Mouse (Mus musculus) c-Kit-positive CD71-positive TER-119-positive erythroid progenitor cells, embryonic 14.5 days (primary cell): ENCODE results near the gene Pramel7.
"Not testable (repeated sequence)": the region's sequence is repeated elsewhere in the genome, so short reads cannot be mapped to it uniquely, and the experiment has no call there.

Experiments used
- DNase-seq: peaks from one replicate; pipeline ENCODE4 v3.0.0-alpha.2; 2013; ENCODE audit warnings: low spot score

Gene Pramel7

GRCm38 (mm10) chr2:87496993-87497392, at the start of gene Pramel7:
TSS of gene Pramel7 (minus strand) at chr2:87497093.
- DNase-seq: not testable (repeated sequence)

DNA sequence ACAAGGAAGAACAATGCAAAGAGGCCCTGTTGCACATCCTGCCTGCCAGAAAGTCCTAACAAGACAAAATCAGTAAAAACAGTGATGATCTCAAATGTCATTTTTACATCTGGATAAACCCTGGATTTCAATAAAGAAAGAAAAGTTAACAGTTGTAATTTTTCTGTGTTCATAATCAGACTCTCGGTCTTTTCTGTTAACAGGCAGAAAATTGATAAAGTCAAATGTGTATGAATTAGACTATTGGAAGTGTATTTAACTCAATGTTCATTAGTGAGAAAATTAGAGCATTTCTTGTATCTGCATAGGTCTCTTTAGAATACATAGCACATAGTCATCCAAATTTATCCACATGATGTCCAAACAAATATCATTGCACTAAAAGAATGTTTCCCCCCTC, 48.5 kb upstream of the Pramel7 start, which contains the start of gene Olfr1128:
TSS of gene Olfr1128 (minus strand) at position 101 of the 400 bp plus-strand sequence.
- DNase-seq: no peak

DNA sequence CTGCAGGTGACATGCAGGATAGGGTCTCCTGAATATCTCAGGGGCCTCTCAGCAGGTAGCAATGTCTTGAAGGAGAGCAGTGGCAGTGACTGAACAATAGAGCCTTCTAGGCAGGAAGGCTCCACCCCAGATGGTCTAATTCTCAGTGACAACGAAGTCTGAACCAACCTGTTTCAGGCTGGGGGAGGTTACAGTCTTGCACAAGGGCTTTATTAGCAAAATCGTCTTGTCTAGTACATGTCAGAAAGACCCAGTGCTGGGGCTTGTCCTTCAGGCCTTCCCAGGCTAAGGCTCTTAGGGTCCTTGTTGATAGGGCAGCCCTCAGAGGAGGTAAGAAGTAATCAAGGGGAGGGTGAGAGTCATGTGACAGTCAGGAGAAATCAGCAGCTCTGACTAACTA, 37.9 kb upstream of the Pramel7 start:
- no peak for DNase-seq

DNA sequence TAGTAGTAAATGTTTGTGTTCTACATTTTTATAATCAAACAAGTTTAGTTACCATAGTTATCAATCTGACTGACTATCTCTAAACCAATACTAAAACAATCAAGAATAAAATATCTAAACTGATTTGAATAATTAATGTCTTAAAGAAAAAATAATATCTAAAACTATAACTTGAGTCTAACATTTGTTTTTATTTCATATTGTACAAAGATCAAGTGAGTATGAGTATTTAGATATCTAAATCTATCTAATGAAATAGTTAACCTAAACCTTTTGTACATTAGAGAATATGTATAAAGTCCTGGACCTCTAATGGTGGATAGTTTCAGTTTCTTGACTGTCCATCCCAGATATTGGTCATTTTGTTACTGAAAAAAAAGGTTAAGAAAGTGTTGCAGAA, 34.6 kb upstream of the Pramel7 start, which contains the start of gene Olfr153:
TSS of gene Olfr153 (plus strand) at position 301 of the 400 bp plus-strand sequence.
- no peak for DNase-seq

GRCm38 (mm10) chr2:87525899-87526616, 29.2 kb upstream of the Pramel7 start:
- DNase-seq: not testable (repeated sequence)

- DNase-seq: no peak
These were observed 23.8 kb upstream of the Pramel7 start for GRCm38 (mm10) chr2:87520651-87521050.

GRCm38 (mm10) chr2:87516581-87516980, 19.7 kb upstream of the Pramel7 start:
- no peak for DNase-seq

DNA sequence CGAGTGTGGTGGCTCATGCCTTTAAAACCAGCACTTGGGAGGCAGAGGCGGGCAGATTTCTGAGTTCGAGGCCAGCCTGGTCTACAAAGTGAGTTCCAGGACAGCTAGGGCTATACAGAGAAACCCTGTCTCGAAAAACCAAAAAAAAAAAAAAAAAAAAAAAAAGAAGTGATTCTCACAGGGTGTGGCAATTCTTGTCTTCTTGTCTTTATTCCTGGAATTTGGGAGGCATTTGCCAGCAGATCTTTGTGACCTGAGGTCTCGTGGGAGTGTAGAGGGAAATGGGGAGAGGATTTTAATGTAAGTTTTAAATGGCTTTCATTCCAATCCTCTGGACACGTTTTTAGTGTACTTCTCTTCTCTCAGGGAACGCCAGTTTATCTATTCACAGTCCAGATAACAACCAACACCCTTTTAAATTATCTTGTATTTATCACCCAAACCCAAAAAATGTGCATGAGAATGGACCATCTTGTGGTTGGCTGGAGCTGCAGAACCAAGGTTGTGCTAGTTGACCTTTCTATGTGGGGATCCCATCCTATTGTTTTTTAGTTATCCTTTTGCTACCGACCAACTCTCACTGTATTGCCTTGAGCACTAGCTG, 18.7 kb upstream of the Pramel7 start:
- DNase-seq: no peak

DNA sequence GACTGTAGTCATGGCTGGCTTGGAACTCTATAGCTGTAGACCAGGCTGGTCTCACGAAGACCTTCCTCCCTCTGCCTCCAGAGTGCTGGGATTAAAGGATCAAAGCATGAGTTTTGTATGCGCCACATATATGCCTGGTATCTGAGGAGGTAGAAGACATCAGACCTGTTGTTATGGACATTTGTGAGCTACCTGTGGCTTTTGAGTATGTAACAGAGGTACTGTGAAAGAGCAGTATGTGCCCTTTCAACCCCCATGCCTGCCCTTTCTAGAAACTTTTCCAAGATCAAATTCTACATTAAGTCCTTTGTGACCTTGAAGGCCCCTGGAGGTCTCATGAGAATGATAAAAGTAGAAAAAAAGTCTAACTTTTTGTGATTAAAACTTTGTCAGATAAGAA, 18.2 kb upstream of the Pramel7 start:
- no peak for DNase-seq

DNA sequence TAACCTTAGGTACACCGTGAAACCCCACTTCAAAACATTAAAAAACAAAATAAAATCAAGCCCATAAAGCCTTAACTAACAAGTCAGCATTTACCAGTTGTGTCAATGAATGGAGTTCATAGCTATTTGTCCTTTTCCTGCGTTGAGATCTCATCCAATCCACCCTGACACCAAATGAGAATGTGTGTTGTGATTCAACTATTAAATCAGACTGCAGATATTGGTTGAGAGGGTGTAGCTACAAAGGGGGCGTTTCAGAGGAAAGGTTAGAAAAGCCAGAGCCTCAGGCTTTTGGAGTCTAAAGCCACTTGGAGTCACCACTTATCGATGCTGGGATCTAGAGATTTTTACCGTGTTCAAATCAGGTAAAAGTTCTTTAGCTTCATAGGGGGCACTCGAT, 9.4 kb upstream of the Pramel7 start, which contains the start of gene Pramel6:
TSS of gene Pramel6 (plus strand) at position 301 of the 400 bp plus-strand sequence.
- no peak for DNase-seq

DNA sequence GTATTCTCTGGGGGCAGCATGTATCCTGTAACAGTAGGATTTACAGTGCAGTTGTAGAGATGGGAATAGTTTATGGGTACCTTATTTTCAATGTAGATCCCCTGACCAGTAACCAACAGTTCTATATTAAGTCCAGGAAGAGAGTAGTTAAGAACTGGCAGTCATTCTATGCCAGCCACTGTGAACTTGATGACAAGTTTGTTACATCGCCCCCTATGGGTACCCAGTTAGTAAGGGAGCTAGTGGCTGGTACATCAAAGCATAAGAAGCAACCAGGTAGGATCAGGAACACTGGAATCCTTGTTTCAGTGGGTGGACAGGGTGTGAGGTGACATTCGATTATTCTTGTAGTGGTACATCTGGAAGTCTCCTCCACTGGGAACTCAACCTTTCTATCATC, 14.6 kb downstream of the Pramel7 start:
- DNase-seq: no peak

- DNase-seq: no peak
These were observed 15.7 kb downstream of the Pramel7 start for GRCm38 (mm10) chr2:87481158-87481557.

DNA sequence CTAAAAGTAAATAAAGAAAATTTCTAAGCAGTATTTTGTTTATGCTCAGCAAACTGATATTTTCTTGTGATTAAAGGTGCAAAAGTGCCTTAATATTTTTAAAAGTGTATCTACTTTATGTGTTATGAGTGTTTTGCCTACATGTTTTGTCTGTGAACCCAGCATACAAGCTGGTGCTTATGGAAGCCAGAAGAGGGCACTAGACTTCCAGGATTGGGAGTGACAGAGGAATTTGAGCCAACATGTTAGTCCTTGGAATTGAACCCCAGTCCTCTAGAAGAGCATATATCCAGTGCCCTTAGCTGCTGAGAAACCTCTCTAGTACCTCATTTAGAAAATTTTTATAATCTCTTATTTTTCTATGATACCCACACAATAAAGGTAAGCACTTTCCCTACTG, 16.7 kb downstream of the Pramel7 start:
- DNase-seq: no peak

DNA sequence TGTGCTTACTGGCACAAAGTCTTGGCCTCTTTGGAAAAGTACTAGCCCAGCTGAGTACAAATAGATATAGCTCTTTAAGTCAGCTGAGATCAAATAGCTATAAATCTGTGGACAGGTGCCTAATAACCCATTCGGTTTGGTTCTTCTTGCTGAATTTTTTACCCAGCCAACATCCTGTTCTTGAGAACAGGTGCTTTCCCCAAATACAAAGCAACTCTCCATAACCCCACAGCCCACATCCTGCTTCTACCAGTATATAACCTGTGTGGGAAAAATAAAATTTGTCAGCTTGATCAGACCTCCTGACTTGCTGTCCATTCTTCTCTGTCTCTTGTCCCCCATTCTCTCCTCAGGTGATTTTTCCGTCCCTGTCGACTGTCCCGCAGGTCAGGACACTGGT, 35.1 kb downstream of the Pramel7 start:
- no peak for DNase-seq

DNA sequence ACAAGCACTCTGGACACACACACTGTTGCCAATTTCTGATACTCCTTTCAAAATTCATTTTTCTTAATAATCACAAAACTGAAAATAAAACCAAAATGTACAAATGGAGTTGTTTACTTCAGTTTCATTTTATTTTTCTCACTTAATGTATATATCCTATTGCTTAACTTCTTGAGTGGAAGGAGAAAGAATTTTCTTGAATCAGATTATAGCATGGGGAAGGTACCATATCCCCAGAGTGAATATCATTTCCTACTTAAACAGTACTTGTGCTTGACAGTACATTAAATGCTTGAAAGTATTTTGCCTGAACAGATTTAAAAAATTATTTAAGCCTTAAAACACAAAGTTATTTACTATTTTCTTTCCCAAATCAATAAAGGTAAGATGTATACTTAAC, 43.2 kb downstream of the Pramel7 start, which contains the start of gene Olfr1126:
TSS of gene Olfr1126 (plus strand) at position 301 of the 400 bp plus-strand sequence.
- DNase-seq: no peak
